Mouse (Mus musculus): ENCODE results near the gene Tcf21.

- TF ChIP-seq GATA1 (IDR thresholded peaks at IDR 0.05; ENCODE audit: borderline replicate concordance, low read length), result no peak
- TF ChIP-seq FLI1 (IDR thresholded peaks at IDR 0.05; ENCODE audit: low read length), result no peak
Measured at GRCm38 (mm10) chr10:22819239-22819870, 619 bp downstream of the Tcf21 start.

Measured in megakaryocyte, embryonic 14.5 days (primary cell).